Mouse (Mus musculus) ES-E14 (cell line): ENCODE measurements around the gene Hinfp.
"Not testable (repeated sequence)": the region's sequence is repeated elsewhere in the genome, so short reads cannot be mapped to it uniquely, and the experiment has no call there.

ENCODE experiments used
- CHD2 ChIP-seq: IDR thresholded peaks from 2 replicates; pipeline ENCODE4 v1.6.1; 2014; ENCODE audit warnings: mild to moderate bottlenecking, low read depth, low read length, inconsistent platforms
- HCFC1 ChIP-seq: IDR thresholded peaks from 2 replicates; pipeline ENCODE4 v1.6.1; 2012; ENCODE audit warnings: low read length, inconsistent platforms, borderline replicate concordance; ENCODE audit not compliant: insufficient read depth
- ZC3H11A ChIP-seq: IDR thresholded peaks from 2 replicates; pipeline ENCODE4 v1.6.1; 2012; ENCODE audit warnings: low read depth, mild to moderate bottlenecking, inconsistent platforms, low read length, borderline replicate concordance
- ZNF384 ChIP-seq: IDR thresholded peaks from 2 replicates; pipeline ENCODE4 v1.6.1; 2012; ENCODE audit warnings: low read depth, low read length, inconsistent platforms

DNA sequence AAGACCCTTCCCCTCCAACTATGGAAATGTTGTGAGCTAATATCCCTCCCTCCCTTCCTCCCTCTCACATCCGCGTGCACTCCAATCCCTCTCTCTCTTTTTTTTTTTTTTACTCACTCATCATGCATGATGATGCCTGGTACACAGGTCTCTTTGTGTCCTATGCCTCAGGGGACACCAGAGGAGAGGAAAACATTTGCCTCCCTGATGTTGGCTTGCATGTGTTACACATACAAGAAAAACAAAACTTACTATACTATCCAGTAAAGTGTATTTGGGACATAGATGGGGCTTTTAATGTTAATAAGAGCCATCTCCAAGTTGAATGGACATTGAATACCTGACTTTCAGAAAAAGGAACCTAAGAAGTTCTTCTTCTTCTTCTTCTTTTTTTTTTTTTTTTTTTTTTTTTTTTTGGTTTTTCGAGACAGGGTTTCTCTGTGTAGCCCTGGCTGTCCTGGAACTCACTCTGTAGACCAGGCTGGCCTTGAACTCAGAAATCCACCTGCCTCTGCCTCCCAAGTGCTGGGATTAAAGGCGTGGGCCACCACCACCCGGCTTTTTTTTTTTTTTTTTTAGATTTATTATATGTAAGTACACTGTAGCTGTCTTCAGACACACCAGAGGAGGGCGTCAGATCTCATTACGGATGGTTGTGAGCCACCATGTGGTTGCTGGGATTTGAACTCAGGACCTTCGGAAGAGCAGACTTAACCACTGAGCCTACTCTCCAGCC lies 19.7 kb upstream of the Hinfp start:
- not testable (repeated sequence) for TF ChIP-seq CHD2, HCFC1, ZC3H11A
- TF ChIP-seq ZNF384 = 0 out of 2 replicates have a peak, but pooled peaks have one; percentile 1
